Mouse (Mus musculus) liver, postnatal 0 days (tissue): Measurements from ENCODE around the gene Sdk1.

Source experiments
- CTCF ChIP-seq: sonication (generic); IDR thresholded peaks from 2 replicates; pipeline ENCODE4 v1.5.1; 2016; ENCODE audit warnings: antibody characterized with exemption, low read depth
- EP300 ChIP-seq: IDR thresholded peaks from 2 replicates; pipeline ENCODE4 v1.6.1; 2016; ENCODE audit warnings: antibody characterized with exemption, low read depth, mild to moderate bottlenecking

DNA sequence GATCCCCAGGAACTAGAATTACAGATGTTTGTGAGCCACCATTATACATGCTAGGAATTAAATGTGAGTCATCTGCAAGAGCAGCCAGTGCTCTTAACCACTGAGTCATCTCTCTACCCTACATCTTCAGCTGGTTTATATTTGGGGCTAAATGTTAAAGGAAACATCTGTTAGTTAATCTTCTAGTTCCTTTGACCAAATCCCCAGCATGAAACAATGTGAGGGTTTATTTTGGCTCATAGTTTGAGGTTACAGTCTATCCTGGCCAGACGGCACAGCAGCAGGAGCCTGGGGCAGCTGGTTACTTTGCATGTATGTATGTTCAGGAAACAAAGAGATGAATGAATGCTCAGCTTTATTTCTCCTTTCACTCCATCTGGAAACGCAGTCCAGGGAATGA, 62.5 kb downstream of the Sdk1 start:
- TF ChIP-seq CTCF (no peak), EP300 (no peak)
